Mouse (Mus musculus) heart, embryonic 14.5 days (tissue): ENCODE measurements at regions not wholly inside any gene's neighbourhood (a gene's known extent, or its start where the extent isn't known, plus 50 kb on each side); places are given as distances from the start of the nearest gene placed in this dataset.

Experiments
- ATAC-seq: fragments of 200-750 bp; cut with Nextera tagmentation; 2 replicates; pipeline ENCODE4 v1.8.0; 2017; ENCODE audit warnings: low read depth, moderate TSS enrichment; ENCODE audit not compliant: insufficient number of reproducible peaks, insufficient read depth, low FRiP score
- H3K27ac ChIP-seq, 2 experiments: fragments of 200-500 bp in 1 of 2; fragments of 300-500 bp in 1 of 2; sonication (generic) in 1 of 2; replicated peaks in 1 of 2; 2 replicates each; pipeline ENCODE4 v1.5.1; 2012 to 2014; ENCODE audit warnings: low read depth in 2 of 2, low read length in 2 of 2, control low read depth in 1 of 2, mild to moderate bottlenecking in 1 of 2, mixed read lengths in 1 of 2; ENCODE audit not compliant: control insufficient read depth in 1 of 2, insufficient read depth in 1 of 2
- H3K27me3 ChIP-seq: fragments of 300-500 bp; sonication (generic); 2 replicates; pipeline ENCODE4 v1.6.1; 2014; ENCODE audit warnings: mild to moderate bottlenecking, low read length, control low read depth; ENCODE audit not compliant: control insufficient read depth, insufficient read depth
- H3K36me3 ChIP-seq: fragments of 300-500 bp; sonication (generic); 2 replicates; pipeline ENCODE4 v1.6.1; 2014; ENCODE audit warnings: mild to moderate bottlenecking, control low read depth, low read length, mixed read lengths; ENCODE audit not compliant: control insufficient read depth, insufficient read depth
- H3K4me1 ChIP-seq, 2 experiments: fragments of 200-500 bp in 1 of 2; fragments of 300-500 bp in 1 of 2; sonication (generic) in 1 of 2; 2 replicates each; pipeline ENCODE4 v1.6.1; 2012 to 2014; ENCODE audit warnings: low read length in 2 of 2, control low read depth in 1 of 2, mixed read lengths in 1 of 2; ENCODE audit not compliant: control insufficient read depth in 2 of 2, insufficient read depth in 2 of 2
- H3K4me2 ChIP-seq: fragments of 300-500 bp; sonication (generic); 2 replicates; pipeline ENCODE4 v1.6.1; 2014; ENCODE audit warnings: mild to moderate bottlenecking, low read length
- H3K4me3 ChIP-seq, 2 experiments: fragments of 200-500 bp in 1 of 2; fragments of 300-500 bp in 1 of 2; sonication (generic) in 1 of 2; 2 replicates each; pipeline ENCODE4 v1.5.1; 2012 to 2014; ENCODE audit warnings: low read length in 2 of 2, mild to moderate bottlenecking in 2 of 2, control low read depth in 1 of 2, low read depth in 1 of 2, moderate library complexity in 1 of 2; ENCODE audit not compliant: control insufficient read depth in 1 of 2, insufficient read depth in 1 of 2
- H3K9ac ChIP-seq: fragments of 300-500 bp; sonication (generic); 2 replicates; pipeline ENCODE4 v1.6.1; 2014; ENCODE audit warnings: mild to moderate bottlenecking, low read length
- H3K9me3 ChIP-seq: fragments of 300-500 bp; sonication (generic); 2 replicates; pipeline ENCODE4 v1.6.1; 2016; ENCODE audit warnings: low read length, control low read depth; ENCODE audit not compliant: control insufficient read depth
- WGBS: fragments of 180-500 bp; shearing (Covaris S2); extraction: QIAGEN DNeasy Blood & Tissue Kit; methylation state at CpG from one replicate; pipeline ENCODE4 v1.1.7; 2014; 5-methylcytosine and 5-hydroxymethylcytosine counted together

DNA sequence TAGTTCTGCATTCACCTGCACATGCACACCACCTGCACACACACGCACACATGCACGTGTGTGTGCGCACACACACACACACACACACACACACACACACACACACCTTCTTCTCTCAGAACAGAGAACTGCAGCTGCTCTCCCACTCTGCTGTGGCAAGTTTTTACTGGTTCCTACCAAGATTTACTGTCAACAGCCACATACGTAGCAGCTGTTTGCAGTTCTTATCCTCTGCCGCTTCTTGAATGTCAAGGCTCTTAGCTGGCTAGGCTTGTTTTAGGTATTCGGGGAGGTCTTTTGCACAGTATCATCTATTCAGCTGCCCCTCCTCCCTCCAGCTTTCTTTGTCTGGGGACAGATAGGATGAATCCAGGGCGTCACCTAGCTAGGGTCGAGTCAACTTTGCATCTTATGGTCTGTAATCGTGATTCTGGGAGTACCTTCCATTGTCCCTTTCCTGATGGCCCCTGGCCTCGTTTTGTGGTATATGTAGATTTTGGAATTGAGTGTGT, 64.3 kb upstream of the Ercc4 start:
- H3K36me3 ChIP-seq, result no peaks in the 10 kb centered on the region
- no peak overlapping the region for H3K9ac ChIP-seq
- ATAC-seq, result no peak
- H3K9me3 ChIP-seq, result 0 out of 2 replicates have a peak, but pooled peaks cover 5% of the 10 kb centered on the region
- H3K27me3 ChIP-seq, result no peaks in the 10 kb centered on the region
- H3K4me2 ChIP-seq, result no peak overlapping the region
- H3K4me3 ChIP-seq, result no peak overlapping the region
- no peaks in the 10 kb centered on the region for H3K4me1 ChIP-seq
- H3K27ac ChIP-seq, result no peak overlapping the region
- WGBS, result 69% methylated on average over 10 of the region's 10 CpGs

DNA sequence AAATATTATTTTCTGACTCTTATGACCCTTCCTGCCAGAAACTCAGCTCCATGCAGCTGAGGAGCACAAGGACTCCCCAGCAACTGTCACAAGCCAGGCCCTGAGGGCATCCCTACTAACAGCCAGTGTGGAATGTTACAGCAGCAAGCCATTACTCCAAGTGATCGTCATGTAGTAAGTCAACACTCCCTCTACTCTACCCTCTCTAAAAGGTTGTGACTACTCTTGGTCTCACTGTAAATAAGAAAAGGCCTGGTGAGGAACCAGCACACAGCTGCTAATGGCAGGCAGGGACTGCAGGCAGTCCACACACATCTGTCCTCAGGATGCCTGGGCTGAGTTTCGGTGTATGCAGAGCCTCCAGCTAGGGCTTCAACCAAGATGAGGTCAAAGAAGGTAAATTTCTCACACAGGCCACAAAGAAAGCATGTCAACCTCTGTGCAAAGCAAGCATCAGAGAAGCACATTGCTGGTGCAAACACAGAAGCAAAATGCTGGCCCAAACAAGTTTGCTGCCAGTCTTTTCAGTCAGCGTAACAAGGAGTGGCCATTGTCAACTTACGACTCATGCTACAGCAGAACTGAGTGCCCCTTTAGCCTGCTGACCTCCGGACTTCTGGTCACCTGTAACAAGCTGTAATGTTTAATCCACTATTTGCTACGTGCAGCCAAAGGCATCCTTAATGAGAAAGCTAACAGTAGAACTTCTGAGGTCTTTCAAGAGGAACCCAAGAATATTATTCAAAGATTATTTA, 62.9 kb upstream of the Ercc4 start:
- no peaks in the 10 kb centered on the region for H3K27me3 ChIP-seq
- H3K9ac ChIP-seq, result no peak overlapping the region
- H3K36me3 ChIP-seq, result no peaks in the 10 kb centered on the region
- 73% methylated on average over 6 of the region's 6 CpGs for WGBS
- H3K4me2 ChIP-seq, result no peak overlapping the region
- no peak for ATAC-seq
- no peak overlapping the region for H3K27ac ChIP-seq
- 0 out of 2 replicates have a peak, but pooled peaks cover 5% of the 10 kb centered on the region for H3K9me3 ChIP-seq
- no peaks in the 10 kb centered on the region for H3K4me1 ChIP-seq
- H3K4me3 ChIP-seq, result no peak overlapping the region

DNA sequence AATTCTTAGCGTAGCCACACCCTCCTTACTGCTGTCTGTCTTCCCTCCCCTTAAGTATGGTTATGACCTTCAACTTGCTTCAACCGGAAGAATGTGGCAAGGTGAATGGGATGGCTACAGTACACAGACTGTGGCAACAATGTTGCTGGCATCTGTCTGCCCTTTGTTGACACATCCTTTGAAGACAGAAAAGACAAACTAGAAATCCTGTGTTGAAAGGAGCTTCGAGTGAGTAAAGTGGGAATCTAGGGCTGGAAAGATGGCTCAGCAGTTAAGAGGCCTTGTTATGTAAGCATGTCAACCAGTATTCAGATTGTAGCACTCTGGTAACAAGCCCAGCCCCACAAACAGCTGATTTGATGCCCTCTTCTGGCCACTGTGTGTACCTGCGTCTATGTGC, 60.2 kb upstream of the Ercc4 start:
- Histone ChIP-seq H3K9me3 (0 out of 2 replicates have a peak, but pooled peaks cover 5% of the 10 kb centered on the region), H3K4me2 (no peak overlapping the region), H3K27me3 (no peaks in the 10 kb centered on the region), H3K4me1 (no peaks in the 10 kb centered on the region), H3K27ac (no peak overlapping the region), H3K36me3 (no peaks in the 10 kb centered on the region), H3K4me3 (no peak overlapping the region), H3K9ac (no peak overlapping the region)
- ATAC-seq, result no peak
- 83% methylated on average over 4 of the region's 4 CpGs for WGBS

DNA sequence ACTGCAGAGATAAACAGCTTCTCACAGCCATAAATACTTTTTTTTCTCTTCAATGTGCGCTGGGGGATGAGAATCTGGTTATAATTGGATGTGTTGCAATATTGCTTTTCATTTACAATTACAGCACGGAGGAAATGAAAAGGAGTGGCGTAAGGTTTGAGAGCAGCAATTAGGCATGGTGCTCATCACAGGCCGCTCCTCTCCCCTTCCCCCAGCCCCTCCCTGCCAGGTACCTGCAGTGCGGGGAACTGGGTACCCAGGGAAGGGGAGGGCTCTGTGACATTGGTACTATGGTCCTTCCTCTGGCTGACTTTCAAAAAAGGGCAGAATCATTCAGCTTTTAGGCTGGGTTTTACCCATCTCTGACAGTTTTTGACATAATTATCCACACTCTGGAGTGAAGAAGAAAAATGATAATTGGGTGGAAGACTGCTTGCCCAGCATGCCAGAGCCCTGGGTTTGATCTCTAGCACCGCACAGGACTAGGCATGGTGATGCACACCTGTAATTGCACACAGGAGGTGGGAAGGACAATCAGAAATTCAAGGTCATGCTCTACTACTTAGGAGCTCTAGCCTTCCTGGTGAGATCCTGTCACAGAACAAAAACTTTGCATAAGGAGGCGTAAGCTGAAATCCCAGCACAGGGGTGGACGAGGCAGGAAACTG, 59.1 kb upstream of the Ercc4 start:
- ATAC-seq, result no peak
- no peak overlapping the region for H3K9ac ChIP-seq
- no peak overlapping the region for H3K4me3 ChIP-seq
- H3K27ac ChIP-seq, result no peak overlapping the region
- no peaks in the 10 kb centered on the region for H3K4me1 ChIP-seq
- H3K4me2 ChIP-seq, result no peak overlapping the region
- H3K27me3 ChIP-seq, result no peaks in the 10 kb centered on the region
- H3K9me3 ChIP-seq, result 0 out of 2 replicates have a peak, but pooled peaks cover 5% of the 10 kb centered on the region
- WGBS, result 76% methylated on average over 8 of the region's 8 CpGs
- no peaks in the 10 kb centered on the region for H3K36me3 ChIP-seq

DNA sequence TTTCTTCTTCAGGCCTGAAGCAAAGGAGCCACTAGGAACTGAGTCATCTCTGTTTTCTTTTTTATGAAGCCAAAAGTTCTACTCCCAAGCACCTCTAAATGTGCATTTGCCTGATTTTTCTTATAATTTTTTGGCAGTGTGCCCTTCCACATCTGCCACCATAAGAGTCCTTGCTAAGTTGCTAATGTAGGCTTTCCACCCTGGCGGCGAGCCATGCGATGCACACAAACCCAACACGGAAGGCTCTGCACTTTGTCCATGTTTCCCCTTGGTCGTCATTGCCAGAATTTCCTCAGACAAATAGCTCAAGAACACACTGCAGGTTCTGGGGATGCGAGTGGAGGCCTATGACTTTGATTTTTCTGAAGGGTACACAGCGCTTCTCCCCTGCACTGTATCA, 54.5 kb upstream of the Ercc4 start:
- no peak for ATAC-seq
- Histone ChIP-seq H3K27ac (no peak overlapping the region), H3K9ac (no peak overlapping the region), H3K4me2 (no peak overlapping the region), H3K4me1 (no peaks in the 10 kb centered on the region), H3K9me3 (no peaks in the 10 kb centered on the region), H3K27me3 (no peaks in the 10 kb centered on the region), H3K4me3 (no peak overlapping the region), H3K36me3 (no peaks in the 10 kb centered on the region)
- 75% methylated on average over 7 of the region's 7 CpGs for WGBS
